Mouse (Mus musculus): Measurements from ENCODE around the gene Arfgef3. TPM values are rescaled to one million over a fixed set of nuclear protein-coding genes. Genes with fewer than 3 reads are reported as not detected.
A peak's percentile ranks its signal among the peaks of the same experiment; 100 is the strongest.

Arfgef3 gene
- polyA plus RNA-seq, 1 experiment from 2014 or later, result 2.8 TPM

GRCm38 (mm10) chr10:18661606-18662220, 82.0 kb downstream of the Arfgef3 start:
- Histone ChIP-seq H3K27ac (ENCODE audit: low read depth, low read length) (no peak overlapping the region), H3K4me2 (ENCODE audit: low read length) (no peak overlapping the region), H3K9me3 (replicated peaks; ENCODE audit: control insufficient read depth, low read length) (no peaks in the 10 kb centered on the region; the same call in 1 of the 2 replicates), H3K4me1 (ENCODE audit: control insufficient read depth, insufficient read depth, low read length) (no peaks in the 10 kb centered on the region), H3K9ac (ENCODE audit: low read length) (no peak overlapping the region), H3K27me3 (replicated peaks; ENCODE audit: control insufficient read depth, insufficient read depth, low read length) (no peaks in the 10 kb centered on the region), H3K4me3 (ENCODE audit: low read depth, low read length) (no peak overlapping the region), H3K36me3 (ENCODE audit: control insufficient read depth, insufficient read depth, low read length) (no peaks in the 10 kb centered on the region)
- no peak for ATAC-seq
- WGBS, result 74% methylated on average over 1 of the region's 1 CpGs
- DNase-seq (ENCODE audit: low spot score), result no peak

- H3K27ac ChIP-seq (ENCODE audit: low read depth, low read length), result no peak overlapping the region
- no peaks in the 10 kb centered on the region for H3K36me3 ChIP-seq (ENCODE audit: control insufficient read depth, insufficient read depth, low read length)
- no peaks in the 10 kb centered on the region for H3K27me3 ChIP-seq (replicated peaks; ENCODE audit: control insufficient read depth, insufficient read depth, low read length)
- H3K4me1 ChIP-seq (ENCODE audit: control insufficient read depth, insufficient read depth, low read length), result no peaks in the 10 kb centered on the region
- no peak overlapping the region for H3K4me3 ChIP-seq (ENCODE audit: low read depth, low read length)
- WGBS, result 77% methylated on average over 2 of the region's 2 CpGs
- H3K9me3 ChIP-seq (replicated peaks; ENCODE audit: control insufficient read depth, low read length), result no peaks in the 10 kb centered on the region; the same call in 1 of the 2 replicates
- DNase-seq (ENCODE audit: low spot score) (peak; percentile 37), ATAC-seq (no peak; the same call in 1 of the 2 replicates)
- no peak overlapping the region for H3K4me2 ChIP-seq (ENCODE audit: low read length)
- no peak overlapping the region for H3K9ac ChIP-seq (ENCODE audit: low read length)
These were observed 82.8 kb downstream of the Arfgef3 start for GRCm38 (mm10) chr10:18660998-18661397.

DNA sequence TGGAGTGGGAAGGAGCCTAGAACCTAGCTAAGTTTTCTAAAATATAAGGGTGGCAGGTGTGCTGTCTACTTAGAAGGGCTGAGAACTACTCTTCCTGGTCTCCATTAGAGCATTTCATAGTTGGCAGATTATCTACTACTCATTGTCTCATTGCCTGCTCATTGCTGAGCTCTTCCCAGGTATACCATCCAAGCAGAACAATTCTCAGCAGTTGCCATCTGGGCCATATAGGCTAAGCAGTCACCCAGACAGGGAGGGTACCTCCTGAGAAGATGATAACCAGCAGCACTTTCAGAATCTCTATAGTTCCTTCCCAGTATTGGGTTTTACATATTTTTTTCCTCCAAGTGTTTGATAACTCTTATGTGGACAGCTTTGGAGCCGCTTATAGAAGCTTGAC, 86.2 kb downstream of the Arfgef3 start:
- Histone ChIP-seq H3K9ac (ENCODE audit: low read length) (no peak overlapping the region), H3K4me3 (ENCODE audit: low read depth, low read length) (no peak overlapping the region), H3K9me3 (replicated peaks; ENCODE audit: control insufficient read depth, low read length) (no peaks in the 10 kb centered on the region; the same call in 1 of the 2 replicates), H3K4me2 (ENCODE audit: low read length) (no peak overlapping the region), H3K36me3 (ENCODE audit: control insufficient read depth, insufficient read depth, low read length) (no peaks in the 10 kb centered on the region), H3K4me1 (ENCODE audit: control insufficient read depth, insufficient read depth, low read length) (no peaks in the 10 kb centered on the region), H3K27ac (ENCODE audit: low read depth, low read length) (no peak overlapping the region), H3K27me3 (replicated peaks; ENCODE audit: control insufficient read depth, insufficient read depth, low read length) (no peaks in the 10 kb centered on the region)
- no peak for DNase-seq (ENCODE audit: low spot score)
- ATAC-seq, result no peak
- 98% methylated on average over 1 of the region's 1 CpGs for WGBS

- H3K27ac ChIP-seq (ENCODE audit: low read depth, low read length), result no peak overlapping the region
- DNase-seq (ENCODE audit: low spot score) (no peak), ATAC-seq (no peak)
- 73% methylated on average over 1 of the region's 1 CpGs for WGBS
- H3K36me3 ChIP-seq (ENCODE audit: control insufficient read depth, insufficient read depth, low read length), result 0 out of 2 replicates have a peak, but pooled peaks cover 4% of the 10 kb centered on the region
- H3K9me3 ChIP-seq (replicated peaks; ENCODE audit: control insufficient read depth, low read length), result no peaks in the 10 kb centered on the region
- H3K4me1 ChIP-seq (ENCODE audit: control insufficient read depth, insufficient read depth, low read length), result no peaks in the 10 kb centered on the region
- H3K4me2 ChIP-seq (ENCODE audit: low read length), result no peak overlapping the region
- no peak overlapping the region for H3K4me3 ChIP-seq (ENCODE audit: low read depth, low read length)
- H3K9ac ChIP-seq (ENCODE audit: low read length), result no peak overlapping the region
- no peaks in the 10 kb centered on the region for H3K27me3 ChIP-seq (replicated peaks; ENCODE audit: control insufficient read depth, insufficient read depth, low read length)
These were observed 96.7 kb downstream of the Arfgef3 start for GRCm38 (mm10) chr10:18647069-18647468.

DNA sequence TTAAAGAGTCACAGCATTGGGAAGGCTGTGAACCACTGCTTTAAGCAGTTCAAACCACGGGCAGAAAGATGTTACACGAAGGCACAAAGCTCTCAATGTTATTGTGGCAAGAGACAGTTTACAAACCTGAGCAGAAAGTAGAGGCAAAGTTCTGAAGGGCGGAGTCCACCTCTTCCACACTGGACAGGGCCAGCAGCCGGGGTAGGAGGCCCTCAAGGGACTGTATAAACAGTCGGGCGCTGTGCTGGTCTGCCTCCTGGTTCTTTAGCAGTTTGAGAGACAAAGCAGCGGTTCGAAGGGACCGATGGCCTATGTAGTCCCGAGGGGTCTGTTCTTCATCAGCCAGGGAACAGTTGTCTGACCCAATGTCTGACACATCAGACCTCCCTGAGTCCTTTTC, 97.7 kb downstream of the Arfgef3 start:
- Histone ChIP-seq H3K9me3 (replicated peaks; ENCODE audit: control insufficient read depth, low read length) (no peaks in the 10 kb centered on the region), H3K27ac (ENCODE audit: low read depth, low read length) (no peak overlapping the region), H3K4me2 (ENCODE audit: low read length) (no peak overlapping the region), H3K36me3 (ENCODE audit: control insufficient read depth, insufficient read depth, low read length) (0 out of 2 replicates have a peak, but pooled peaks cover 4% of the 10 kb centered on the region), H3K27me3 (replicated peaks; ENCODE audit: control insufficient read depth, insufficient read depth, low read length) (no peaks in the 10 kb centered on the region), H3K4me3 (ENCODE audit: low read depth, low read length) (no peak overlapping the region), H3K9ac (ENCODE audit: low read length) (no peak overlapping the region), H3K4me1 (ENCODE audit: control insufficient read depth, insufficient read depth, low read length) (no peaks in the 10 kb centered on the region)
- ATAC-seq, result no peak
- 89% methylated on average over 10 of the region's 10 CpGs for whole genome bisulfite sequencing
- no peak for DNase-seq (ENCODE audit: low spot score)

DNA sequence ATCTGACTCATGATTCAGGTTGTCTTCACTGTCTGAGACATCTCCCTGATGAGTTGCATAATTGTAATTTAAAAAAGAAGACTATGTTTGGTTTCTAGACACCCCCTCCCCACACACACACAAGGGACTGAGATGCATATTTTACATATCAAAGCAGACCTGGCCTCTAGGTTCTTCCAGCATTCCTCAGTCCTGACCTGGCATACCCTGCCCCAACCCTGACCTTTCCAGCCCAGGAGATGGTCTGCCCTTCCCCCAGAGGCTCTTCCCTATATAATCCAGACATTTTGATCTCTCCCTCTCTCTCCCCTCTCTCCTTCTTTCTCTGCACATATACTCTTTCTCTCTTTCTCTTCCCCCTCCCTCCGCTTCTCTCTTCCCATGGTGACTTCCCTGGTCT, 99.4 kb downstream of the Arfgef3 start:
- H3K4me2 ChIP-seq (ENCODE audit: low read length), result no peak overlapping the region
- H3K4me1 ChIP-seq (ENCODE audit: control insufficient read depth, insufficient read depth, low read length), result no peaks in the 10 kb centered on the region
- H3K27ac ChIP-seq (ENCODE audit: low read depth, low read length), result no peak overlapping the region
- 0 out of 2 replicates have a peak, but pooled peaks cover 4% of the 10 kb centered on the region for H3K36me3 ChIP-seq (ENCODE audit: control insufficient read depth, insufficient read depth, low read length)
- no peak for DNase-seq (ENCODE audit: low spot score)
- H3K9me3 ChIP-seq (replicated peaks; ENCODE audit: control insufficient read depth, low read length), result no peaks in the 10 kb centered on the region
- no peak for ATAC-seq
- WGBS, result 88% methylated on average over 1 of the region's 1 CpGs
- H3K4me3 ChIP-seq (ENCODE audit: low read depth, low read length), result no peak overlapping the region
- H3K9ac ChIP-seq (ENCODE audit: low read length), result no peak overlapping the region
- H3K27me3 ChIP-seq (replicated peaks; ENCODE audit: control insufficient read depth, insufficient read depth, low read length), result no peaks in the 10 kb centered on the region

DNA sequence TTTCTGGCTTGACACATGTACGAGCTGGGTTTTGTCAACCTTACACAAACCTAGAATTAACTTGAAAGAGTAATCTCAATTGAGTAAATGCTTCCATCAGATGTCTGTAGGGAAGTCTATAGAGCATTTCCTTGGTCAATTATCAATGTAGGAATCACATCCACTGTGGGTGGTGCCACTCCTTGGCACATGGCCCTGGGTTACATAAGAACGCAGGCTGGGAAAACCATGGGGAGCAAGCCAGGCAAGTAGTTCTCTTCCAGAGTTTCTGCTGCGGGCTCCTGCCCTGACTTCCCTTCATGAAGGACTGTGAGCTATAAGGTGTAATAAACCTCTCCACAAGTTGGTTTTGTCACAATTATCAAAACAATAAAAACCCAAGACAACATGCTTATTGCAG, 100.2 kb downstream of the Arfgef3 start:
- Histone ChIP-seq H3K9ac (ENCODE audit: low read length) (no peak overlapping the region), H3K9me3 (replicated peaks; ENCODE audit: control insufficient read depth, low read length) (no peaks in the 10 kb centered on the region), H3K4me2 (ENCODE audit: low read length) (no peak overlapping the region), H3K4me3 (ENCODE audit: low read depth, low read length) (no peak overlapping the region), H3K4me1 (ENCODE audit: control insufficient read depth, insufficient read depth, low read length) (no peaks in the 10 kb centered on the region), H3K27me3 (replicated peaks; ENCODE audit: control insufficient read depth, insufficient read depth, low read length) (no peaks in the 10 kb centered on the region), H3K36me3 (ENCODE audit: control insufficient read depth, insufficient read depth, low read length) (0 out of 2 replicates have a peak, but pooled peaks cover 4% of the 10 kb centered on the region), H3K27ac (ENCODE audit: low read depth, low read length) (no peak overlapping the region)
- ATAC-seq (no peak), DNase-seq (ENCODE audit: low spot score) (no peak)
- WGBS, result 89% methylated on average over 3 of the region's 3 CpGs

DNA sequence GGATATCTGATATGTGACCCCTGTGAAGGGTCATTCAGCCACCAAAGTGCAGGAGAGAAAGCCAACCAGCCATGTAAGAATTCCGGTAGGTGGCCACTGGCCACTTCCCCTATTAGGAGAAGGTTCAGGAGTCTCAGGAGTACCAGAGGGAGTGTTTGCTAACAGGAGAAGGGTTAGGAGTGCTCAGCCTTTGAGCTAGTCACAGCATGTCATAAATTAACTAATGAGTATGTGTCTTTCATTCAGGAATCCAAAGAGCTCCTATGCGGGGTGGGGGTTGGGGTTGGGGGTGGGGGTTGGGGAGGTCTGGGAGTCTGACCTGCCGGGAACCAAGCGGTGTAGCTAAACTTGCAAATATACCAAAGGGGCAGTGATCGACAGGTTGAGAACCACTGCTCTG, 100.9 kb downstream of the Arfgef3 start:
- Histone ChIP-seq H3K4me3 (ENCODE audit: low read depth, low read length) (no peak overlapping the region), H3K36me3 (ENCODE audit: control insufficient read depth, insufficient read depth, low read length) (0 out of 2 replicates have a peak, but pooled peaks cover 4% of the 10 kb centered on the region), H3K4me1 (ENCODE audit: control insufficient read depth, insufficient read depth, low read length) (no peaks in the 10 kb centered on the region), H3K27me3 (replicated peaks; ENCODE audit: control insufficient read depth, insufficient read depth, low read length) (no peaks in the 10 kb centered on the region), H3K4me2 (ENCODE audit: low read length) (no peak overlapping the region), H3K9ac (ENCODE audit: low read length) (no peak overlapping the region), H3K9me3 (replicated peaks; ENCODE audit: control insufficient read depth, low read length) (no peaks in the 10 kb centered on the region), H3K27ac (ENCODE audit: low read depth, low read length) (no peak overlapping the region)
- no peak for ATAC-seq
- WGBS, result 67% methylated on average over 5 of the region's 5 CpGs
- DNase-seq (ENCODE audit: low spot score), result no peak

- no peak for ATAC-seq
- Histone ChIP-seq H3K4me1 (ENCODE audit: control insufficient read depth, insufficient read depth, low read length) (no peaks in the 10 kb centered on the region), H3K27ac (ENCODE audit: low read depth, low read length) (no peak overlapping the region)
These were observed 103.2 kb downstream of the Arfgef3 start for GRCm38 (mm10) chr10:18640596-18640995.

More at GRCm38 (mm10) chr10:18640596-18640995, 103.2 kb downstream of the Arfgef3 start:
- no peak overlapping the region for H3K4me3 ChIP-seq (ENCODE audit: low read depth, low read length)
- no peaks in the 10 kb centered on the region for H3K36me3 ChIP-seq (ENCODE audit: control insufficient read depth, insufficient read depth, low read length)
- H3K27me3 ChIP-seq (replicated peaks; ENCODE audit: control insufficient read depth, insufficient read depth, low read length), result no peaks in the 10 kb centered on the region
- no peaks in the 10 kb centered on the region for H3K9me3 ChIP-seq (replicated peaks; ENCODE audit: control insufficient read depth, low read length)
- no peak for DNase-seq (ENCODE audit: low spot score)
- H3K4me2 ChIP-seq (ENCODE audit: low read length), result no peak overlapping the region
- WGBS, result 91% methylated on average over 5 of the region's 5 CpGs
- H3K9ac ChIP-seq (ENCODE audit: low read length), result no peak overlapping the region

Measured in forebrain, embryonic 14.5 days (tissue).